Mouse (Mus musculus) olfactory bulb, adult 2 months (tissue): ENCODE data around the gene Glis3.

Source experiments
- CTCF ChIP-seq: fragments of 200-500 bp; IDR thresholded peaks from 2 replicates; pipeline ENCODE4 v1.5.1; 2012; ENCODE audit warnings: low read depth, mild to moderate bottlenecking, low read length, moderate library complexity; ENCODE audit not compliant: insufficient read depth
- POLR2A ChIP-seq: fragments of 200-500 bp; IDR thresholded peaks from 2 replicates; pipeline ENCODE4 v1.6.1; 2012; ENCODE audit warnings: mild to moderate bottlenecking, low read depth, low read length, moderate library complexity; ENCODE audit not compliant: insufficient read depth

DNA sequence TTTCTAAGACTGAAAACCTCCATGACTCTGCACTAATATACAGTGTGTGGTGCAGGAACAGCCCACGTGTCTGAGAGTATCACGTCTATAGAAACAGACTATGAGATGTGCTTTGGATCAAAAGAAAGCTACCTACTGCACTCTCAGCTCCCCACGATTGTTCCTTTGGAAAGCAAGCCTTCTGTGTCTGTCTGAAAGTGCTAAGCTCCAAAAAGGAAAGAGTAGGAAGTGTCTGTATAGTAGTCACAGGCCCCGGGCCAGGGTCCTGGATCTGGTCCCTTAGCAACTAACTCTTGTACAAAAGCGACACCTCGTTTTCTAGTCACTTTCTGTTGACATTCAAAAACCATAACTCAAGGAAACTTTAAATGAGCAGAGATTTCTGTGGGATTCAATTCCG, 62.1 kb downstream of the Glis3 start:
- TF ChIP-seq POLR2A (no peak), CTCF (no peak)
